Mouse (Mus musculus) ES-Bruce4 (cell line): Measurements from ENCODE around the gene Clps.

Experiments
- CTCF ChIP-seq: IDR thresholded peaks from one replicate; pipeline ENCODE4 v1.8.1; 2011; ENCODE audit warnings: low read depth, low read length
- EP300 ChIP-seq: IDR thresholded peaks from 2 replicates; pipeline ENCODE4 v1.6.1; 2011; ENCODE audit warnings: low read depth, low read length; ENCODE audit not compliant: insufficient read depth
- POLR2A ChIP-seq: IDR thresholded peaks from one replicate; pipeline ENCODE4 v1.8.1; 2011; ENCODE audit warnings: low read length; ENCODE audit not compliant: insufficient read depth

GRCm38 (mm10) chr17:28588591-28588990 is 28.0 kb upstream of the Clps start:
- TF ChIP-seq CTCF (no peak), EP300 (no peak), POLR2A (no peak)
